Mouse (Mus musculus) right cerebral cortex, postnatal 36 days (tissue): Measurements from ENCODE around the gene Celf3.
A peak's percentile ranks its signal among the peaks of the same experiment; 100 is the strongest.

Experiments
- DNase-seq, 2 experiments: peaks; one replicate each; pipeline ENCODE4 v3.0.0; 2022; ENCODE audit warnings: low spot score in 2 of 2, mixed read lengths in 1 of 2

The Celf3 gene

GRCm38 (mm10) chr3:94479564-94479963 is 1.5 kb downstream of the Celf3 start:
- DNase-seq = no peak

GRCm38 (mm10) chr3:94480291-94480884 is 2.3 kb downstream of the Celf3 start, which contains the start of gene Riiad1:
TSS of gene Riiad1 (minus strand) at chr3:94480341.
- DNase-seq = no peak

GRCm38 (mm10) chr3:94481429-94481828 is 3.3 kb downstream of the Celf3 start:
- DNase-seq = no peak

GRCm38 (mm10) chr3:94482764-94483385 is 4.8 kb downstream of the Celf3 start:
- no peak for DNase-seq

- DNase-seq = peak; percentile 97
Observed at GRCm38 (mm10) chr3:94483790-94484439, 5.8 kb downstream of the Celf3 start.

GRCm38 (mm10) chr3:94485922-94486321 is 7.8 kb downstream of the Celf3 start:
- DNase-seq = no peak

- DNase-seq = no peak
Observed at GRCm38 (mm10) chr3:94487581-94487980, 9.5 kb downstream of the Celf3 start.

- no peak for DNase-seq
Observed at GRCm38 (mm10) chr3:94497162-94497561, 19.1 kb downstream of the Celf3 start.

GRCm38 (mm10) chr3:94502243-94502642 is 24.1 kb downstream of the Celf3 start:
- DNase-seq = no peak

- DNase-seq = no peak
Observed at GRCm38 (mm10) chr3:94506664-94507063, 28.6 kb downstream of the Celf3 start.

- DNase-seq = no peak
Observed at GRCm38 (mm10) chr3:94526731-94527130, 48.6 kb downstream of the Celf3 start.

- DNase-seq = no peak
Observed at GRCm38 (mm10) chr3:94533968-94534367, 55.9 kb downstream of the Celf3 start.

- no peak for DNase-seq
Observed at GRCm38 (mm10) chr3:94537187-94537586, 59.1 kb downstream of the Celf3 start.
